Mouse (Mus musculus): ENCODE results near the gene Satb2. TPM values are rescaled to one million over a fixed set of nuclear protein-coding genes. Genes with fewer than 3 reads are reported as not detected.
A peak's percentile ranks its signal among the peaks of the same experiment; 100 is the strongest.

The Satb2 gene
- polyA plus RNA-seq, 1 experiment from 2014 or later: 0.29 TPM

DNA sequence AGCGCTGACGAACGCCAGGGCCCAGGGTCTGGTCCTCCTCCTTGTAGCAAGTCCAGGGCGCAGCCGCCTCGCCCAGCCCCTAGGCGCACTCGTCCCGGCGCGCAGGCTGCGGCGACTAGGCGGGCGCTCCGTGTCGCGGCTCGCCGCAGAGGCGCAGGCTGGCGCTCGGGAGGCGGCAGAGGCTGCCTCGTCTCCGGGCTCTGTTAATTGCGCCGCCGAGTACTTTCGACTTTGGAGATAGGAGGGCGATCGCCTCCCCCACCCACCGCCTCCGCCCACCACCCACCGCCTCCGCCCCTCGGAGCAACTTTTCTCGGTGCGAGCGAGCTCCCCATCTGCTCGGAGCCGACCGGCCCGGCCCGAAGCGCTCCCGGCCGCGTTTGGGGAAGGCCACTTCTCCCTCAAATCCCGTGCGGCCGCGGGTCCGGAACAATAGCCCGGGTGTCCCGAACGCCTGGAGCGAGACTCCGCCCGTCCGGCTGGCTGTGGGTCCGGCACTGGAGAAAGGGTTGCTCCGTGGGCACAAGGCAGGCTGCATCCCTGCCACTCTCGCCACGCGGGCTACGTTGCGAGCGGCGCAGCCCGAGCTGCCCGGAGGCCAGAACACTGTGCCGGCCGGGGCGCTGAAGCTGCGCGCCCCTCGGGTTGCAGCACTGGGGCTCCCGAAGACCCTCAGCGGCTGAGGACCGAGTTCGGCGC, 6.0 kb downstream of the Satb2 start:
- Histone ChIP-seq H3K4me1 (peaks cover 41% of the 10 kb centered on the region), H3K4me3 (peak overlapping the region; percentile 84), H3K9ac (peak overlapping the region; percentile 77), H3K4me2 (peak overlapping the region; percentile 92), H3K9me3 (no peaks in the 10 kb centered on the region), H3K27me3 (peaks cover 65% of the 10 kb centered on the region), H3K27ac (peak overlapping the region; percentile 90), H3K36me3 (no peaks in the 10 kb centered on the region)
- ATAC-seq (ENCODE audit: borderline replicate concordance, extremely low read depth, low FRiP score, low TSS enrichment): peak; percentile 56
- under 1% methylated on average over 82 of the region's 83 CpGs for WGBS

- no peaks in the 10 kb centered on the region for H3K36me3 ChIP-seq
- peak overlapping the region; percentile 92 for H3K4me2 ChIP-seq
- no peak for ATAC-seq (ENCODE audit: borderline replicate concordance, extremely low read depth, low FRiP score, low TSS enrichment)
- H3K4me3 ChIP-seq: peak overlapping the region; percentile 84
- peaks cover 60% of the 10 kb centered on the region for H3K27me3 ChIP-seq
- peaks cover 36% of the 10 kb centered on the region for H3K4me1 ChIP-seq
- peak overlapping the region; percentile 77 for H3K9ac ChIP-seq
- peak overlapping the region; percentile 90; the same call in 1 of the 2 replicates for H3K27ac ChIP-seq
- under 1% methylated on average over 23 of the region's 23 CpGs for WGBS
- no peaks in the 10 kb centered on the region for H3K9me3 ChIP-seq
Observed at GRCm38 (mm10) chr1:56971942-56972250, 6.6 kb downstream of the Satb2 start.

DNA sequence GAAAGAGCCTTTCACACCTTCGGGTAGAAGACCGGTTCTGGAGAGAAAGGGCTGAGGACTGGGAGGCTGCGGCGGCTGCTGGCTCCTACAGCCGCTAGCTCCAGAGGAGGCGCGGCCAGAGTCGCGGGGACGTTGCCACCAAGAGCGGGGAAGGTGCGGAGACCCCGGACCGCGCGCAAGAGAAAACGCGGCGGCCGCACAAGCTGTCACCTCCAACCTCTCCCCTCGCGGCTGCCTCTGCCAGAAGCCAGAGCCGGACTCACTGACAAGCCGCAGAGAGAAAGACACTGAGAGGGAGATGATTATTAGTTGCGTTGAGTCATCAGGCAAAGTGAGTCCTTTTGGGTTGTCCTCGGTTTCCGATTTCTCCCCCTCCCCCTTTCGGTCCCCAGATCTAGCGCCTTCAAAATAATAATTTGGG, 7.0 kb downstream of the Satb2 start:
- H3K9ac ChIP-seq: peak overlapping the region; percentile 32
- peak overlapping the region; percentile 92 for H3K4me2 ChIP-seq
- peaks cover 34% of the 10 kb centered on the region for H3K4me1 ChIP-seq
- no peaks in the 10 kb centered on the region for H3K9me3 ChIP-seq
- WGBS: 0% methylated on average over 28 of the region's 29 CpGs
- no peak overlapping the region for H3K27ac ChIP-seq
- peak overlapping the region; percentile 84 for H3K4me3 ChIP-seq
- H3K27me3 ChIP-seq: peaks cover 55% of the 10 kb centered on the region
- H3K36me3 ChIP-seq: no peaks in the 10 kb centered on the region
- no peak for ATAC-seq (ENCODE audit: borderline replicate concordance, extremely low read depth, low FRiP score, low TSS enrichment)

DNA sequence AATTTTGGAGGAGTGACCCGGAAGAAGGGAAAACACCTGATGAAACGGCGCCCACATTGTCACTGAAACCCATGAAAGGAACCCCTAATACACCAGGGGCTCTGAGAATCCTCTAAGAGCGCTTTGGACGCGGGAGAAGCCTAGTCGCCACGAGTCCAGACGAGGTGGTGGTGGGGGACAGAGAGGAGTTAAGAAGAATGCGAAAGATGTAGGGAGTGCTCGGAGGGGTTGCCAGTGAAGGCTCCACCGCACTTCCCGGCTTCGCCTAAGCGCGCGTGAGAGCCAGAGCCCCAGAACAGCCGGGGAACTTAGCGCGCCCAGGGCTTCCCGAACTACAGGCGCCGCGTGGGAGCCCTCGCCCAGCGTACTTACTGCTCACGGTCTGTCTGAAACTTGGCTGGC, 7.7 kb downstream of the Satb2 start:
- Histone ChIP-seq H3K4me2 (peak overlapping the region; percentile 92), H3K9me3 (no peaks in the 10 kb centered on the region), H3K27me3 (peaks cover 49% of the 10 kb centered on the region), H3K36me3 (no peaks in the 10 kb centered on the region), H3K4me3 (peak overlapping the region; percentile 84), H3K9ac (no peak overlapping the region), H3K4me1 (peaks cover 34% of the 10 kb centered on the region), H3K27ac (no peak overlapping the region)
- no peak for ATAC-seq (ENCODE audit: borderline replicate concordance, extremely low read depth, low FRiP score, low TSS enrichment)
- 1% methylated on average over 27 of the region's 27 CpGs for WGBS

- peaks cover 34% of the 10 kb centered on the region for H3K4me1 ChIP-seq
Observed at GRCm38 (mm10) chr1:56969364-56970360, 8.8 kb downstream of the Satb2 start.

DNA sequence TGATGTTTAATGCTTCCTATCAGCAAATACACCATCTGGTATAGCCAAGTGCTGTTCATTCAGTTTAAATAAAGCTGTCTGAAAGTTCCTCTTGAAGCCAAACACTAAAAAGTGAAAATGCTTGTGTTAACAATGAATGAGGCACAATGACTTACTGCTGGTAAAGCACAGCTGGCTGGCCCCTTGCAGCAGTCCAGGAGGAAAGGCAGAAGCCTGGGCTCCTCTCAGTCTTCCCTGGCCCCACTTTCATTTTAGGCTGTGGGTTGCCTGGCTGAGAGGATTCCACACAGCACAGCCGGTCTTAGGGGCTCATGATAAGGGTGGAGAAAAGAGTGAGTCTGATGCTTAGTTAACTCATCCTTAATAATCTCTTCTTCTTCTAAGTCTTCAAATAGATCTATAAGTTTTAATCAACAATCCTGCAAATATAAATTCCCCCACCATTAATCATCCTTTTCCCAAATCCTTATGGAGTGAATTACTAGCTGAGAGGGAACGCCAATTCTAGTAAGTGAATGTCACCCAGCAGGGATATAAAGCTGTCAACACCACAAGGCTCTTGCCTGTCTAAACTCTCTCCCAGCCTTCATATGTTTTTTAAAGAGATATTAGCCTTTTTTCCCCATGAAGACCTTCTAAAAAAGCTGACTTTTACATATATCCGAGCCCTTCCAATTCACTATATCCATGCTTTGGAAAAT, 12.4 kb downstream of the Satb2 start:
- no peaks in the 10 kb centered on the region for H3K36me3 ChIP-seq
- no peak for ATAC-seq (ENCODE audit: borderline replicate concordance, extremely low read depth, low FRiP score, low TSS enrichment)
- H3K9ac ChIP-seq: no peak overlapping the region
- peaks cover 20% of the 10 kb centered on the region for H3K4me1 ChIP-seq
- H3K27ac ChIP-seq: no peak overlapping the region
- peaks cover 36% of the 10 kb centered on the region for H3K27me3 ChIP-seq
- 0 out of 2 replicates have a peak overlapping the region, but pooled peaks have one; percentile 6 for H3K4me2 ChIP-seq
- WGBS: 38% methylated on average over 3 of the region's 3 CpGs
- H3K4me3 ChIP-seq: no peak overlapping the region
- no peaks in the 10 kb centered on the region for H3K9me3 ChIP-seq

More at GRCm38 (mm10) chr1:56969364-56970360, 8.8 kb downstream of the Satb2 start:
- H3K9ac ChIP-seq: no peak overlapping the region
- H3K27ac ChIP-seq: no peak overlapping the region
- H3K36me3 ChIP-seq: no peaks in the 10 kb centered on the region
- H3K4me2 ChIP-seq: peak overlapping the region; percentile 57
- 3% methylated on average over 47 of the region's 47 CpGs for WGBS
- peaks cover 43% of the 10 kb centered on the region for H3K27me3 ChIP-seq
- ATAC-seq (ENCODE audit: borderline replicate concordance, extremely low read depth, low FRiP score, low TSS enrichment): no peak
- H3K4me3 ChIP-seq: peak overlapping the region; percentile 34
- H3K9me3 ChIP-seq: no peaks in the 10 kb centered on the region

DNA sequence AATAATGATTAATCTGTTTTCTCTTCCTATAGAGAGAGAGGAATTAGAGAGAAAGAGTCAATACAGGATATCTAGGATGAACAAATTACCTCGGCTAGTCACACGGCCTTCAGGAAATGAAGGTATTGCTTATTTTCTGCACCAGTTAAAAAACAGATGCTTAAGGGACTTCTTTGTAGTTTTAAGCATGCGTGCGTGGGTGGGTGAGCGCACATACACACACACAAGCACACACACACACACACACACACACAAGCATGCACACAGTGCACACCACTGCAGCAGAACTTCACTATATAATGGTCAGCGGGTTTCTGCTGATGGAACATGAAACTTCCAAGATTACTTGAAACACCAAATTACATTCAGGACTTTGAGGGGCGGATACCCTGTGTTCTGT, 14.0 kb downstream of the Satb2 start:
- no peak for ATAC-seq (ENCODE audit: borderline replicate concordance, extremely low read depth, low FRiP score, low TSS enrichment)
- Histone ChIP-seq H3K27ac (no peak overlapping the region), H3K4me2 (no peak overlapping the region), H3K4me3 (no peak overlapping the region), H3K9me3 (no peaks in the 10 kb centered on the region), H3K36me3 (no peaks in the 10 kb centered on the region), H3K27me3 (peaks cover 21% of the 10 kb centered on the region), H3K4me1 (peaks cover 4% of the 10 kb centered on the region), H3K9ac (no peak overlapping the region)
- 90% methylated on average over 7 of the region's 7 CpGs for WGBS

GRCm38 (mm10) chr1:56963291-56963690, 15.2 kb downstream of the Satb2 start:
- no peak for ATAC-seq (ENCODE audit: borderline replicate concordance, extremely low read depth, low FRiP score, low TSS enrichment)
- Histone ChIP-seq H3K27me3 (peaks cover 9% of the 10 kb centered on the region; the same call in 1 of the 2 replicates), H3K9ac (no peak overlapping the region), H3K4me3 (no peak overlapping the region), H3K27ac (no peak overlapping the region), H3K4me2 (no peak overlapping the region), H3K4me1 (no peaks in the 10 kb centered on the region), H3K36me3 (no peaks in the 10 kb centered on the region), H3K9me3 (no peaks in the 10 kb centered on the region)
- 83% methylated on average over 4 of the region's 4 CpGs for WGBS

DNA sequence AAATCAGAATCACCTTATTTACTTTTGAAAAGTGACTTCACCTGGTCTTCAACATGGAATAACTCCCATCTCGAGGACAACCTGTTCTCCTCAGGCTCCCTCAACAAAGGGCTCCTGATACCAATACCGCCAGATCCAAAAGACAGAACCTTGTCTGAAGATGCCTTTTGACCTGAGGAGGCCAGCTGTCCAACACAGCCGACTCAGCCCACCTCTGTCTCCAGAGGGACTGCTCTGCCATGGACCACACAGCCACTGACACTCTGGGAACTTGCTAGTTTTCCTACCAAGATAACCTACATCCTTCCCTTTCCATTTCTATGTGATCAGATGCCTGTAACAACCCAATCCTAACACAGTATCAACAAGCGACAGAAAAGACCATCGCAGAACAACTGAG, 19.5 kb downstream of the Satb2 start:
- 86% methylated on average over 5 of the region's 5 CpGs for WGBS
- no peak overlapping the region for H3K4me3 ChIP-seq

GRCm38 (mm10) chr1:56957942-56958341, 20.5 kb downstream of the Satb2 start:
- Histone ChIP-seq H3K36me3 (no peaks in the 10 kb centered on the region), H3K9me3 (no peaks in the 10 kb centered on the region), H3K27me3 (no peaks in the 10 kb centered on the region), H3K9ac (no peak overlapping the region), H3K27ac (no peak overlapping the region), H3K4me3 (no peak overlapping the region), H3K4me2 (no peak overlapping the region), H3K4me1 (no peaks in the 10 kb centered on the region)
- WGBS: 85% methylated on average over 7 of the region's 7 CpGs
- no peak for ATAC-seq (ENCODE audit: borderline replicate concordance, extremely low read depth, low FRiP score, low TSS enrichment)

More for the DNA sequence above, 19.5 kb downstream of the Satb2 start:
- H3K27me3 ChIP-seq: no peaks in the 10 kb centered on the region
- no peak overlapping the region for H3K27ac ChIP-seq
- no peak overlapping the region for H3K4me2 ChIP-seq
- no peaks in the 10 kb centered on the region for H3K4me1 ChIP-seq
- ATAC-seq (ENCODE audit: borderline replicate concordance, extremely low read depth, low FRiP score, low TSS enrichment): no peak
- H3K9ac ChIP-seq: no peak overlapping the region
- no peaks in the 10 kb centered on the region for H3K9me3 ChIP-seq
- no peaks in the 10 kb centered on the region for H3K36me3 ChIP-seq

DNA sequence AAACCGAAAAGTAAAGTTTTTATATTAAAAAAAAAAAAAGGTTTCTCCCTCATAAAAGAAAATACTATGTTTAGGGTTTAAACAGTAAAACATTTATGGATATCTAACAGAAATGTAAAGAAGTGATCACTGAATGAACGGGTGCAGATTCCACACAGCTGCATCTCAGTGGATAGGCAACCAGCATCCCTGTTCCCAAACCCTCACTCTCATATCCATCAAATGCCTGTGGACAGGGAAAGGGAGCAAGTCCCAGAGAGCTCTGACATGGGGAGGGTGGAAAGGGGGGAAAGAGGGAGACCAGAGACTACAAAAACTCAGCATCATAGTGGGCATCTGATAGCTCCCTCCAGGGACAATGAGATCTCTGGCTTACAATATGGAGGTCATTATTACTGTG, 21.6 kb downstream of the Satb2 start:
- H3K27me3 ChIP-seq: no peaks in the 10 kb centered on the region
- WGBS: 80% methylated on average over 2 of the region's 2 CpGs
- H3K4me1 ChIP-seq: no peaks in the 10 kb centered on the region
- no peak overlapping the region for H3K4me2 ChIP-seq
- no peak overlapping the region for H3K4me3 ChIP-seq
- no peaks in the 10 kb centered on the region for H3K9me3 ChIP-seq
- ATAC-seq (ENCODE audit: borderline replicate concordance, extremely low read depth, low FRiP score, low TSS enrichment): no peak
- H3K27ac ChIP-seq: no peak overlapping the region
- H3K36me3 ChIP-seq: no peaks in the 10 kb centered on the region
- no peak overlapping the region for H3K9ac ChIP-seq

Data from lung, embryonic 15.5 days (tissue).